Mouse (Mus musculus) limb, embryonic 13.5 days (tissue): Measurements from ENCODE around the gene Pcmt1. TPM values are rescaled to one million over a fixed set of nuclear protein-coding genes. Genes with fewer than 3 reads are reported as not detected.

ENCODE experiments used
- ATAC-seq: fragments of 200-750 bp; cut with Nextera tagmentation; 2 replicates; pipeline ENCODE4 v1.8.0; 2017; ENCODE audit warnings: low read depth, moderate number of reproducible peaks, moderate TSS enrichment; ENCODE audit not compliant: low FRiP score
- H3K27ac ChIP-seq: fragments of 300-500 bp; sonication (generic); 2 replicates; pipeline ENCODE4 v1.5.1; 2015; ENCODE audit warnings: inconsistent platforms, mild to moderate bottlenecking, moderate library complexity
- H3K27me3 ChIP-seq: fragments of 300-500 bp; sonication (generic); 2 replicates; pipeline ENCODE4 v1.6.1; 2015; ENCODE audit warnings: mild to moderate bottlenecking, inconsistent platforms
- H3K36me3 ChIP-seq: fragments of 300-500 bp; sonication (generic); 2 replicates; pipeline ENCODE4 v1.6.1; 2015; ENCODE audit warnings: inconsistent platforms, mild to moderate bottlenecking, moderate library complexity
- H3K4me1 ChIP-seq: fragments of 300-500 bp; sonication (generic); 2 replicates; pipeline ENCODE4 v1.6.1; 2015; ENCODE audit warnings: inconsistent platforms
- H3K4me2 ChIP-seq: fragments of 300-500 bp; sonication (generic); replicated peaks from 2 replicates; pipeline ENCODE4 v1.6.1; 2015; ENCODE audit warnings: inconsistent platforms, mild to moderate bottlenecking, moderate library complexity
- H3K4me3 ChIP-seq: fragments of 300-500 bp; sonication (generic); 2 replicates; pipeline ENCODE4 v1.5.1; 2015; ENCODE audit warnings: moderate library complexity, mild to moderate bottlenecking, inconsistent platforms
- H3K9ac ChIP-seq: fragments of 300-500 bp; sonication (generic); 2 replicates; pipeline ENCODE4 v1.6.1; 2015; ENCODE audit warnings: mild to moderate bottlenecking, inconsistent platforms
- H3K9me3 ChIP-seq: fragments of 300-500 bp; sonication (generic); 2 replicates; pipeline ENCODE4 v1.6.1; 2016; ENCODE audit warnings: inconsistent platforms
- WGBS: fragments of 180-500 bp; shearing (Covaris S2); methylation state at CpG from one replicate; pipeline ENCODE4 v1.1.7; 2015; 5-methylcytosine and 5-hydroxymethylcytosine counted together
- polyA plus RNA-seq: library from polyadenylated mRNA; unstranded; fragments of >200 nt; fragmentation: Nextera tagmentation; extraction: Ambion mirVana; gene quantifications from 2 replicates; pipeline ENCODE4 v1.2.1, GENCODE M21; 2015

The Pcmt1 gene
- polyA plus RNA-seq, 1 experiment from 2014 or later = 125 TPM

GRCm38 (mm10) chr10:7581401-7581800 lies 99.5 kb downstream of the Pcmt1 start:
- WGBS = 84% methylated on average over 2 of the region's 2 CpGs
- Histone ChIP-seq H3K4me2 (no peak overlapping the region), H3K36me3 (no peaks in the 10 kb centered on the region), H3K4me1 (no peaks in the 10 kb centered on the region), H3K27me3 (0 out of 2 replicates have a peak, but pooled peaks cover 3% of the 10 kb centered on the region), H3K9ac (no peak overlapping the region), H3K4me3 (no peak overlapping the region), H3K9me3 (no peaks in the 10 kb centered on the region), H3K27ac (no peak overlapping the region)
- no peak for ATAC-seq

Other genes with a start within 250 kb of the Pcmt1 start
- gene Ulbp1, start 207.5 kb downstream of the Pcmt1 start, polyA plus RNA-seq = 1.1 and 1.3 TPM in 2 replicates
- 1.2 and 1.3 TPM in 2 replicates for gene Lrp11, start 91.3 kb downstream of the Pcmt1 start, polyA plus RNA-seq
- gene Nup43, start 13.6 kb downstream of the Pcmt1 start, polyA plus RNA-seq = 61.0 and 67.0 TPM in 2 replicates
- 7.3 and 7.6 TPM in 2 replicates for gene Lats1, start 78 bp upstream of the Pcmt1 start, polyA plus RNA-seq
- gene Katna1, start 44.9 kb upstream of the Pcmt1 start, polyA plus RNA-seq = 59.9 and 62.3 TPM in 2 replicates
- 84.4 and 88.7 TPM in 2 replicates for gene Ginm1, start 111.7 kb upstream of the Pcmt1 start, polyA plus RNA-seq
- 42.7 and 47.2 TPM in 2 replicates for gene Ppil4, start 111.8 kb upstream of the Pcmt1 start, polyA plus RNA-seq
- 0.41 TPM in 2 replicates for gene Zc3h12d, start 151.3 kb upstream of the Pcmt1 start, polyA plus RNA-seq